Mouse (Mus musculus): Measurements from ENCODE around the gene 9230112D13Rik. TPM values are rescaled to one million over a fixed set of nuclear protein-coding genes. Genes with fewer than 3 reads are reported as not detected.

The 9230112D13Rik gene
- polyA plus RNA-seq, 1 experiment from 2014 or later: not detected

- peaks cover 17% of the 10 kb centered on the region for H3K4me1 ChIP-seq (ENCODE audit: control insufficient read depth, insufficient read depth, low read length)
- no peak overlapping the region for H3K4me3 ChIP-seq (ENCODE audit: low read depth, low read length)
- H3K27me3 ChIP-seq (ENCODE audit: control insufficient read depth, insufficient read depth, low read depth, low read length): no peaks in the 10 kb centered on the region
- no peaks in the 10 kb centered on the region for H3K36me3 ChIP-seq (ENCODE audit: control insufficient read depth, insufficient read depth, low read length)
- H3K9ac ChIP-seq (ENCODE audit: low read depth, low read length): no peak overlapping the region
- H3K4me2 ChIP-seq (ENCODE audit: low read length): no peak overlapping the region; the same call in 1 of the 2 replicates
- H3K27ac ChIP-seq (ENCODE audit: low read length): no peak overlapping the region
- 0 out of 2 replicates have a peak, but pooled peaks have one; percentile 40 for ATAC-seq
- 29% methylated on average over 4 of the region's 4 CpGs for WGBS
- H3K9me3 ChIP-seq (replicated peaks; ENCODE audit: control insufficient read depth, low read length, poor library complexity, severe bottlenecking): no peaks in the 10 kb centered on the region
These were observed 14.3 kb downstream of the 9230112D13Rik start for GRCm38 (mm10) chr14:34508187-34508840.

- H3K36me3 ChIP-seq (ENCODE audit: control insufficient read depth, insufficient read depth, low read length): no peaks in the 10 kb centered on the region
- H3K4me3 ChIP-seq (ENCODE audit: low read depth, low read length): no peak overlapping the region
- WGBS: 50% methylated on average over 7 of the region's 7 CpGs
- H3K4me1 ChIP-seq (ENCODE audit: control insufficient read depth, insufficient read depth, low read length): peaks cover 23% of the 10 kb centered on the region
- no peak overlapping the region for H3K4me2 ChIP-seq (ENCODE audit: low read length)
- no peak overlapping the region for H3K9ac ChIP-seq (ENCODE audit: low read depth, low read length)
- H3K9me3 ChIP-seq (replicated peaks; ENCODE audit: control insufficient read depth, low read length, poor library complexity, severe bottlenecking): no peaks in the 10 kb centered on the region
- no peak overlapping the region for H3K27ac ChIP-seq (ENCODE audit: low read length)
- H3K27me3 ChIP-seq (ENCODE audit: control insufficient read depth, insufficient read depth, low read depth, low read length): no peaks in the 10 kb centered on the region
- no peak for ATAC-seq
These were observed 17.3 kb downstream of the 9230112D13Rik start for GRCm38 (mm10) chr14:34505309-34505708.

GRCm38 (mm10) chr14:34504377-34504776, 18.2 kb downstream of the 9230112D13Rik start:
- H3K36me3 ChIP-seq (ENCODE audit: control insufficient read depth, insufficient read depth, low read length): no peaks in the 10 kb centered on the region
- no peak for ATAC-seq

GRCm38 (mm10) chr14:34503759-34504158, 18.8 kb downstream of the 9230112D13Rik start:
- H3K27ac ChIP-seq (ENCODE audit: low read length): no peak overlapping the region
- H3K9me3 ChIP-seq (replicated peaks; ENCODE audit: control insufficient read depth, low read length, poor library complexity, severe bottlenecking): no peaks in the 10 kb centered on the region
- H3K9ac ChIP-seq (ENCODE audit: low read depth, low read length): no peak overlapping the region
- WGBS: 36% methylated on average over 6 of the region's 6 CpGs
- H3K4me1 ChIP-seq (ENCODE audit: control insufficient read depth, insufficient read depth, low read length): peaks cover 32% of the 10 kb centered on the region
- ATAC-seq: no peak
- peak overlapping the region; percentile 86 for H3K4me2 ChIP-seq (ENCODE audit: low read length)
- no peaks in the 10 kb centered on the region for H3K36me3 ChIP-seq (ENCODE audit: control insufficient read depth, insufficient read depth, low read length)
- H3K27me3 ChIP-seq (ENCODE audit: control insufficient read depth, insufficient read depth, low read depth, low read length): no peaks in the 10 kb centered on the region
- no peak overlapping the region; the same call in 1 of the 2 replicates for H3K4me3 ChIP-seq (ENCODE audit: low read depth, low read length)

More at GRCm38 (mm10) chr14:34504377-34504776, 18.2 kb downstream of the 9230112D13Rik start:
- no peak overlapping the region for H3K4me2 ChIP-seq (ENCODE audit: low read length)
- H3K27ac ChIP-seq (ENCODE audit: low read length): no peak overlapping the region
- H3K9me3 ChIP-seq (replicated peaks; ENCODE audit: control insufficient read depth, low read length, poor library complexity, severe bottlenecking): no peaks in the 10 kb centered on the region
- 86% methylated on average over 5 of the region's 5 CpGs for WGBS
- H3K4me1 ChIP-seq (ENCODE audit: control insufficient read depth, insufficient read depth, low read length): peaks cover 32% of the 10 kb centered on the region
- H3K27me3 ChIP-seq (ENCODE audit: control insufficient read depth, insufficient read depth, low read depth, low read length): no peaks in the 10 kb centered on the region
- no peak overlapping the region for H3K4me3 ChIP-seq (ENCODE audit: low read depth, low read length)
- H3K9ac ChIP-seq (ENCODE audit: low read depth, low read length): no peak overlapping the region

GRCm38 (mm10) chr14:34503325-34503647, 19.3 kb downstream of the 9230112D13Rik start, which contains the start of gene Bmpr1a:
Gene Bmpr1a, minus strand, starts transcription at chr14:34503341.
- H3K27ac ChIP-seq (ENCODE audit: low read length): peak within 1 kb of the TSS; percentile 93
- no peaks in the 10 kb centered on the region for H3K36me3 ChIP-seq (ENCODE audit: control insufficient read depth, insufficient read depth, low read length)
- WGBS: 8% methylated on average over 15 of the region's 15 CpGs
- peaks cover 30% of the 10 kb centered on the region for H3K4me1 ChIP-seq (ENCODE audit: control insufficient read depth, insufficient read depth, low read length)
- H3K27me3 ChIP-seq (ENCODE audit: control insufficient read depth, insufficient read depth, low read depth, low read length): no peaks in the 10 kb centered on the region
- no peaks in the 10 kb centered on the region for H3K9me3 ChIP-seq (replicated peaks; ENCODE audit: control insufficient read depth, low read length, poor library complexity, severe bottlenecking)
- peak within 1 kb of the TSS; percentile 91 for H3K9ac ChIP-seq (ENCODE audit: low read depth, low read length)
- peak within 1 kb of the TSS; percentile 96 for H3K4me3 ChIP-seq (ENCODE audit: low read depth, low read length)
- H3K4me2 ChIP-seq (ENCODE audit: low read length): peak within 1 kb of the TSS; percentile 86
- no peak for ATAC-seq

GRCm38 (mm10) chr14:34502475-34503324, 19.9 kb downstream of the 9230112D13Rik start:
- WGBS: under 1% methylated on average over 51 of the region's 115 CpGs
- Histone ChIP-seq H3K4me3 (ENCODE audit: low read depth, low read length) (peak overlapping the region; percentile 96), H3K4me2 (ENCODE audit: low read length) (peak overlapping the region; percentile 86), H3K36me3 (ENCODE audit: control insufficient read depth, insufficient read depth, low read length) (no peaks in the 10 kb centered on the region), H3K27ac (ENCODE audit: low read length) (peak overlapping the region; percentile 93), H3K9ac (ENCODE audit: low read depth, low read length) (peak overlapping the region; percentile 91), H3K4me1 (ENCODE audit: control insufficient read depth, insufficient read depth, low read length) (peaks cover 25% of the 10 kb centered on the region), H3K27me3 (ENCODE audit: control insufficient read depth, insufficient read depth, low read depth, low read length) (no peaks in the 10 kb centered on the region), H3K9me3 (replicated peaks; ENCODE audit: control insufficient read depth, low read length, poor library complexity, severe bottlenecking) (no peaks in the 10 kb centered on the region)
- peak; percentile 91 for ATAC-seq

- WGBS: under 1% methylated on average over 60 of the region's 77 CpGs
- no peaks in the 10 kb centered on the region for H3K27me3 ChIP-seq (ENCODE audit: control insufficient read depth, insufficient read depth, low read depth, low read length)
- ATAC-seq: peak; percentile 64
- peak overlapping the region; percentile 91 for H3K9ac ChIP-seq (ENCODE audit: low read depth, low read length)
- H3K4me2 ChIP-seq (ENCODE audit: low read length): peak overlapping the region; percentile 86
- H3K36me3 ChIP-seq (ENCODE audit: control insufficient read depth, insufficient read depth, low read length): no peaks in the 10 kb centered on the region
- H3K9me3 ChIP-seq (replicated peaks; ENCODE audit: control insufficient read depth, low read length, poor library complexity, severe bottlenecking): no peaks in the 10 kb centered on the region
- peak overlapping the region; percentile 96 for H3K4me3 ChIP-seq (ENCODE audit: low read depth, low read length)
- H3K27ac ChIP-seq (ENCODE audit: low read length): peak overlapping the region; percentile 93
- peaks cover 25% of the 10 kb centered on the region for H3K4me1 ChIP-seq (ENCODE audit: control insufficient read depth, insufficient read depth, low read length)
These were observed 20.7 kb downstream of the 9230112D13Rik start for GRCm38 (mm10) chr14:34501804-34502474.

GRCm38 (mm10) chr14:34501447-34501803, 21.2 kb downstream of the 9230112D13Rik start:
- H3K4me1 ChIP-seq (ENCODE audit: control insufficient read depth, insufficient read depth, low read length): peaks cover 25% of the 10 kb centered on the region
- H3K9ac ChIP-seq (ENCODE audit: low read depth, low read length): peak overlapping the region; percentile 91
- ATAC-seq: no peak
- H3K36me3 ChIP-seq (ENCODE audit: control insufficient read depth, insufficient read depth, low read length): no peaks in the 10 kb centered on the region
- peak overlapping the region; percentile 86 for H3K4me2 ChIP-seq (ENCODE audit: low read length)
- no peaks in the 10 kb centered on the region for H3K27me3 ChIP-seq (ENCODE audit: control insufficient read depth, insufficient read depth, low read depth, low read length)
- WGBS: under 1% methylated on average over 16 of the region's 16 CpGs
- no peaks in the 10 kb centered on the region for H3K9me3 ChIP-seq (replicated peaks; ENCODE audit: control insufficient read depth, low read length, poor library complexity, severe bottlenecking)
- H3K4me3 ChIP-seq (ENCODE audit: low read depth, low read length): peak overlapping the region; percentile 96
- H3K27ac ChIP-seq (ENCODE audit: low read length): peak overlapping the region; percentile 93

All from midbrain, embryonic 16.5 days (tissue).